In the genomic region with DNA sequence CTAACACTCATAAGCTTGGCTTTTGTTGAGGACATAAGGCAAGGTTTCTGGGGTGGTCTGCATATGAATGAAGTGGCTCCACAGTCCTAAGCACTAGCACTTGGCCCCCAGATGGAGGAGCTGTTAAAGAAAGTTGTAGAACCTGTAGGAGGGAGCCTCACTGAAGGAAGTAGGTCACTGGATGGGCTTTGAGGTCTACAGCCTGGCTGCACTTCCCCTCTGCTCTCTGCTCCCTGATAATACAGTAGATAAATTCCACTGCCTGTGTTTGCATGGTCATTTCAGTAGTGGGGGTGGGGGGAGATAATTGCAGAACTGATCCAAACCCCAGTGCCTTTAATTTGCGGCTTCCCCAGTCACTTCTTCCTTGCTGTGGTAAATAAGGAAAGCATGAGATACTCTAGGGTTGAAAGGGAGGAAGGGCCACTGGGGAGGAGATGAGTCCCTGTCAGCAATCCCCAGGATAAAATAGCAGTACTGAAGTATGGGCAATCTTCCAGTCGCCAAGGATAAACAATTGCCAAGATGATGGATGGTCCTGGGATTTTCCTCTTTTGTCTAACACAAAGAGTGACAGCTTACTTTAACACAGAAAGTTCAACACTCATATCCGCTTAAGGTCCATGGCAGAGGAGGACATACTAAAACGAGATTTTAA, we compare ENCODE assay signal across 16 mouse cellular contexts.
DNase-seq lines count a peak whose midpoint lies in the region; ATAC-seq and TF ChIP-seq lines count a peak whose summit lies in the region.
"Had no signal": no experiment of that assay in that cellular context is flagged by ENCODE, and none has a peak within 500 bp of the region (broad histone marks: within the 10 kb centered on the region; RNA-seq: fewer than 3 reads in every experiment).

No protein-coding gene starts in this region.

- H3K4me3 ChIP-seq in kidney, postnatal 0 days (replicated peaks; ENCODE audit: low read depth, low read length) = no peak overlapping the region
- no peak overlapping the region for H3K4me3 ChIP-seq in hindbrain, embryonic 12.5 days
- H3K4me3 ChIP-seq: erythroblast, embryonic 14.5 days; layer of hippocampus, adult 2 months; limb, embryonic 12.5 days; midbrain, embryonic 12.5 days had no signal

- no peaks in the 10 kb centered on the region for H3K4me1 ChIP-seq in kidney, postnatal 0 days (replicated peaks; ENCODE audit: insufficient read depth, low read length)
- H3K4me1 ChIP-seq in hindbrain, embryonic 12.5 days = 0 out of 2 replicates have a peak, but pooled peaks cover 3% of the 10 kb centered on the region
- H3K4me1 ChIP-seq: limb, embryonic 12.5 days; midbrain, embryonic 12.5 days had no signal

- WGBS in kidney, postnatal 0 days = 40% methylated on average over 4 of the region's 4 CpGs
- WGBS in hindbrain, embryonic 12.5 days = 63% methylated on average over 4 of the region's 4 CpGs

- no peaks in the 10 kb centered on the region for H3K36me3 ChIP-seq in kidney, postnatal 0 days (ENCODE audit: insufficient read depth, low read length)
- no peaks in the 10 kb centered on the region for H3K36me3 ChIP-seq in hindbrain, embryonic 12.5 days
- H3K36me3 ChIP-seq: limb, embryonic 12.5 days; midbrain, embryonic 12.5 days had no signal

- H3K4me2 ChIP-seq in kidney, postnatal 0 days (ENCODE audit: low read length) = no peak overlapping the region
- H3K4me2 ChIP-seq in hindbrain, embryonic 12.5 days (replicated peaks) = no peak overlapping the region
- H3K4me2 ChIP-seq: limb, embryonic 12.5 days; midbrain, embryonic 12.5 days had no signal

- TF ChIP-seq CTCF in kidney, postnatal 0 days (IDR thresholded peaks at IDR 0.05; ENCODE audit: low read depth) = no peak

- no peak for ATAC-seq in kidney, postnatal 0 days (replicated peaks; ENCODE audit: low FRiP score, low read depth)
- no peak for ATAC-seq in hindbrain, embryonic 12.5 days (ENCODE audit: low FRiP score)
- ATAC-seq: activated CD4-positive, CD25-positive, alpha-beta regulatory T cell, adult 4 months had no signal

- DNase-seq in adrenal gland, postnatal 10 days = peak; percentile 26
- DNase-seq in adrenal gland, adult 18-20 months (ENCODE audit: low spot score in 2 of 2) = no peak
- DNase-seq in 416B (ENCODE audit: low read depth) = peak; percentile 11
- DNase-seq in kidney, postnatal 0 days (ENCODE audit: low spot score) = peak; percentile 30
- DNase-seq in lung, postnatal 14 days = peak; percentile 62
- DNase-seq in gastrocnemius, postnatal 14 days = no peak
- DNase-seq in left cerebral cortex, adult 18-20 months (ENCODE audit: low spot score in 2 of 2) = no peak
- DNase-seq: cerebellum, adult 11 months; retina, postnatal 1 day; thymus, adult 2 months had no signal

- H3K27ac ChIP-seq in kidney, postnatal 0 days = no peak overlapping the region
- H3K27ac ChIP-seq in hindbrain, embryonic 12.5 days = no peak overlapping the region
- H3K27ac ChIP-seq: layer of hippocampus, adult 2 months; limb, embryonic 12.5 days; midbrain, embryonic 12.5 days had no signal

- H3K27me3 ChIP-seq in kidney, postnatal 0 days (ENCODE audit: insufficient read depth, low read length) = no peaks in the 10 kb centered on the region
- no peaks in the 10 kb centered on the region for H3K27me3 ChIP-seq in hindbrain, embryonic 12.5 days
- H3K27me3 ChIP-seq: limb, embryonic 12.5 days; midbrain, embryonic 12.5 days had no signal

- intact Hi-C loops in gastrocnemius, postnatal 14 days (cut with DNase I; ENCODE audit: low total_unique reads) = no loop called here

- H3K9ac ChIP-seq in kidney, postnatal 0 days (ENCODE audit: low read depth, low read length) = no peak overlapping the region
- no peak overlapping the region for H3K9ac ChIP-seq in hindbrain, embryonic 12.5 days
- H3K9ac ChIP-seq: limb, embryonic 12.5 days; midbrain, embryonic 12.5 days had no signal

- H3K9me3 ChIP-seq in kidney, postnatal 0 days (replicated peaks; ENCODE audit: low read length) = no peaks in the 10 kb centered on the region
- no peaks in the 10 kb centered on the region for H3K9me3 ChIP-seq in hindbrain, embryonic 12.5 days (replicated peaks)
- H3K9me3 ChIP-seq: limb, embryonic 12.5 days; midbrain, embryonic 12.5 days had no signal

Comparison
In these comparisons a context has a peak if more than half of its experiments do, and no peak if none do; other contexts are left out.
1. DNase-seq: peak in adrenal gland, postnatal 10 days (single experiment), 416B (single experiment), kidney, postnatal 0 days (single experiment) and lung, postnatal 14 days (single experiment); none in adrenal gland, adult 18-20 months (0 of 2), gastrocnemius, postnatal 14 days (single experiment) and left cerebral cortex, adult 18-20 months (0 of 2).